Mouse (Mus musculus) small intestine, adult 2 months (tissue): Measurements from ENCODE around the gene Tnnt3.

ENCODE experiments used
- CTCF ChIP-seq: fragments of 200-500 bp; IDR thresholded peaks from 2 replicates; pipeline ENCODE4 v1.5.1; 2012; ENCODE audit warnings: low read depth, mild to moderate bottlenecking, control low read depth, inconsistent platforms, low read length, moderate library complexity, mixed read lengths; ENCODE audit not compliant: insufficient replicate concordance, insufficient read length; ENCODE audit errors: extremely low read depth
- POLR2A ChIP-seq: fragments of 200-500 bp; IDR thresholded peaks from 2 replicates; pipeline ENCODE4 v1.6.1; 2012; ENCODE audit warnings: low read depth, mild to moderate bottlenecking, control low read depth, inconsistent platforms, low read length, moderate library complexity

- TF ChIP-seq CTCF (no peak), POLR2A (no peak)
Observed at GRCm38 (mm10) chr7:142551691-142552090, 53.1 kb downstream of the Tnnt3 start.
